Mouse (Mus musculus) telencephalon, adult 2 months (tissue): ENCODE results near the gene Cux1.

ENCODE experiments used
- DNase-seq: peaks from one replicate; pipeline ENCODE4 v3.0.0-alpha.2; 2011; ENCODE audit warnings: low read depth, low spot score

The Cux1 gene

GRCm38 (mm10) chr5:136201832-136202231, 365.5 kb downstream of the Cux1 start:
- DNase-seq, result no peak

GRCm38 (mm10) chr5:136199526-136199925, 367.8 kb downstream of the Cux1 start:
- no peak for DNase-seq

GRCm38 (mm10) chr5:136198474-136199391, 368.6 kb downstream of the Cux1 start, which contains the start of gene Prkrip1:
TSS of gene Prkrip1 (minus strand) at chr5:136198963.
- peak; percentile 92 for DNase-seq
